Mouse (Mus musculus): ENCODE measurements around the gene Stk10.

Gene Stk10

GRCm38 (mm10) chr11:32524122-32524920, 8.8 kb upstream of the Stk10 start:
- CTCF ChIA-PET = no interaction called here

- CTCF ChIA-PET = interaction anchor here (0.6 kb wide), 1 partner anchor 73 kb away, joined by 4 read pairs; no protein-coding TSS in a partner anchor
These were observed 6.1 kb upstream of the Stk10 start for GRCm38 (mm10) chr11:32527006-32527405.

GRCm38 (mm10) chr11:32530151-32530550, 3.0 kb upstream of the Stk10 start:
- CTCF ChIA-PET = no interaction called here

- CTCF ChIA-PET = interaction anchor here (1.4 to 1.5 kb wide), 2 partner anchors 56 to 64 kb away, joined by 6 to 10 read pairs; no protein-coding TSS in a partner anchor
These were observed 987 bp upstream of the Stk10 start, which contains the start of gene Efcab9 for GRCm38 (mm10) chr11:32531871-32532764. Gene Efcab9, minus strand, starts transcription at chr11:32532081.

GRCm38 (mm10) chr11:32533482-32534261, 567 bp downstream of the Stk10 start:
- CTCF ChIA-PET = interaction anchor here (1.2 to 1.5 kb wide), 4 partner anchors 9 to 62 kb away, joined by 3 to 10 read pairs (median 6); no protein-coding TSS in a partner anchor

GRCm38 (mm10) chr11:32534453-32535075, 1.5 kb downstream of the Stk10 start:
- CTCF ChIA-PET = interaction anchor here (1.2 kb wide), 2 partner anchors 8 to 58 kb away, joined by 3 to 6 read pairs; no protein-coding TSS in a partner anchor

- CTCF ChIA-PET = interaction anchor here (1.1 kb wide), 1 partner anchor 54 kb away, joined by 3 read pairs; no protein-coding TSS in a partner anchor
These were observed 2.5 kb downstream of the Stk10 start for GRCm38 (mm10) chr11:32535646-32536045.

GRCm38 (mm10) chr11:32536954-32537353, 3.8 kb downstream of the Stk10 start:
- CTCF ChIA-PET = interaction anchor here (0.7 kb wide), 1 partner anchor 23 kb away, joined by 8 read pairs; no protein-coding TSS in a partner anchor

GRCm38 (mm10) chr11:32538435-32538834, 5.3 kb downstream of the Stk10 start:
- CTCF ChIA-PET = no interaction called here

GRCm38 (mm10) chr11:32538846-32539245, 5.7 kb downstream of the Stk10 start:
- CTCF ChIA-PET = interaction anchor here (0.7 kb wide), 1 partner anchor 22 kb away, joined by 13 read pairs; no protein-coding TSS in a partner anchor

- CTCF ChIA-PET = no interaction called here
These were observed 6.6 kb downstream of the Stk10 start for GRCm38 (mm10) chr11:32539717-32540116.

- CTCF ChIA-PET = no interaction called here
These were observed 7.4 kb downstream of the Stk10 start for GRCm38 (mm10) chr11:32540463-32540862.

- CTCF ChIA-PET = interaction anchor here (1.3 kb wide), 1 partner anchor 8 kb away, joined by 6 read pairs; no protein-coding TSS in a partner anchor
These were observed 9.1 kb downstream of the Stk10 start for GRCm38 (mm10) chr11:32542181-32542580.

GRCm38 (mm10) chr11:32542687-32543411, 9.7 kb downstream of the Stk10 start:
- CTCF ChIA-PET = interaction anchor here (0.6 to 1.3 kb wide), 6 partner anchors 9 to 416 kb away, joined by 3 to 9 read pairs (median 4); no protein-coding TSS in a partner anchor

GRCm38 (mm10) chr11:32544041-32544440, 10.9 kb downstream of the Stk10 start:
- CTCF ChIA-PET = interaction anchor here (0.6 kb wide), 1 partner anchor 18 kb away, joined by 4 read pairs; no protein-coding TSS in a partner anchor

- CTCF ChIA-PET = no interaction called here
These were observed 11.4 kb downstream of the Stk10 start for GRCm38 (mm10) chr11:32544497-32544896.

- CTCF ChIA-PET = no interaction called here
These were observed 12.5 kb downstream of the Stk10 start for GRCm38 (mm10) chr11:32545605-32546004.

GRCm38 (mm10) chr11:32546483-32546882, 13.4 kb downstream of the Stk10 start:
- CTCF ChIA-PET = interaction anchor here (0.6 kb wide), 1 partner anchor 9 kb away, joined by 4 read pairs; no protein-coding TSS in a partner anchor

- CTCF ChIA-PET = no interaction called here
These were observed 14.4 kb downstream of the Stk10 start for GRCm38 (mm10) chr11:32547391-32547947.

Measured in spleen, embryonic (tissue).